Mouse (Mus musculus) G1E (cell line): ENCODE results near the gene Apbb1ip. TPM values are rescaled to one million over a fixed set of nuclear protein-coding genes. Genes with fewer than 3 reads are reported as not detected.

ENCODE experiments used
- ATAC-seq: 2 replicates; pipeline ENCODE4 v1.8.0; 2016; ENCODE audit warnings: mild to moderate bottlenecking; ENCODE audit not compliant: insufficient number of reproducible peaks, poor library complexity, low FRiP score, severe bottlenecking; ENCODE audit errors: extremely low read depth
- DNase-seq: peaks from one replicate; pipeline ENCODE4 v3.0.0; 2012; ENCODE audit warnings: low spot score
- H3K27me3 ChIP-seq: 2 replicates; pipeline ENCODE4 v1.6.1; 2012; ENCODE audit warnings: mild to moderate bottlenecking, low read length, inconsistent platforms; ENCODE audit not compliant: insufficient read depth
- H3K36me3 ChIP-seq: replicated peaks from 2 replicates; pipeline ENCODE3; 2012; ENCODE audit warnings: mild to moderate bottlenecking, inconsistent platforms
- H3K4me1 ChIP-seq: 2 replicates; pipeline ENCODE4 v1.6.1; 2012; ENCODE audit warnings: low read depth, low read length, inconsistent platforms, mixed read lengths; ENCODE audit not compliant: insufficient read depth
- H3K4me3 ChIP-seq: 2 replicates; pipeline ENCODE4 v1.5.1; 2012; ENCODE audit warnings: low read depth, mild to moderate bottlenecking, inconsistent platforms, low read length, moderate library complexity, mixed read lengths
- H3K9me3 ChIP-seq: replicated peaks from 2 replicates; pipeline ENCODE4 v1.6.1; 2012; ENCODE audit warnings: inconsistent platforms
- CTCF ChIP-seq: IDR thresholded peaks from 2 replicates; pipeline ENCODE4 v1.5.1; 2012; ENCODE audit warnings: low read depth, low read length, inconsistent platforms, mixed read lengths
- GATA1 ChIP-seq: IDR thresholded peaks from 2 replicates; pipeline ENCODE4 v1.6.1; 2012; ENCODE audit warnings: borderline replicate concordance, low read length, inconsistent platforms, mixed read lengths
- GATA2 ChIP-seq: IDR thresholded peaks from 2 replicates; pipeline ENCODE4 v1.6.1; 2012; ENCODE audit warnings: low read depth, low read length, inconsistent platforms, borderline replicate concordance
- POLR2AphosphoS5 ChIP-seq: IDR thresholded peaks from 2 replicates; pipeline ENCODE4 v1.6.1; 2012; ENCODE audit warnings: low read depth, low read length, inconsistent platforms; ENCODE audit not compliant: insufficient replicate concordance
- TAL1 ChIP-seq: conservative IDR thresholded peaks from 2 replicates; pipeline ENCODE4 v1.6.1; 2012; ENCODE audit warnings: low read depth, low read length, inconsistent platforms, mixed read lengths
- polyA plus RNA-seq: library from polyadenylated mRNA; stranded (reverse); fragments of >175 nt; gene quantifications from 2 replicates; pipeline ENCODE4 v1.2.3, GENCODE M21; 2012
- total RNA-seq, 2 experiments: library from RNA; stranded (forward) in 1 of 2; stranded (reverse) in 1 of 2; fragments of 200-1000 nt in 1 of 2; fragments of >200 nt in 1 of 2; fragmentation: Nextera tagmentation in 1 of 2; gene quantifications; 2 replicates each; pipeline ENCODE4 v1.2.3; 2014 to 2017

Gene Apbb1ip
- total and polyA plus RNA-seq, 3 experiments, result 13.6 to 87.0 (median 78.2) TPM

DNA sequence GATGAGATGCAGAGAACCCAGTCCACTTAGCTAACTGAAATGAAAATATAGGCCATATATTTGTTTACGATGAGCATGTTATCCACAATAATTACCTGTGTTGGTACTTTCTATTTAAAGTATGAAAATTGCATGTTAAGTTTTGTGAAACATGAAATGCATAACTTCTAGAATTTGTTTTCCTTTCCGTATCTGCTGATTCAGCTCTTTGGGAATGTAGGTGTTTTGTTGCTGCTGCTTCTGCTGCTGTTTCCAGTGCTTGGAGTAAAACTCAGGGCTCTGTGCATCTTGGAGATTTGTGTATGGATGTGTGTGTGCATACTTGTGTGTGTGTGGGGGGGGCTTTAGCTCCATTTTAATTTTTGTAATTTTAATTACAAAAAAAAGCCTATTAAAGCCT is 14.8 kb downstream of the Apbb1ip start:
- no peak for ATAC-seq
- H3K4me3 ChIP-seq, result no peak overlapping the region
- peaks cover 67% of the 10 kb centered on the region for H3K36me3 ChIP-seq
- H3K4me1 ChIP-seq, result peaks cover 43% of the 10 kb centered on the region
- TF ChIP-seq TAL1, result no peak
- no peak for TF ChIP-seq CTCF
- TF ChIP-seq GATA1, result no peak
- no peak for TF ChIP-seq GATA2
- no peak for TF ChIP-seq POLR2AphosphoS5
- H3K9me3 ChIP-seq, result no peaks in the 10 kb centered on the region
- no peaks in the 10 kb centered on the region for H3K27me3 ChIP-seq
- no peak for DNase-seq

DNA sequence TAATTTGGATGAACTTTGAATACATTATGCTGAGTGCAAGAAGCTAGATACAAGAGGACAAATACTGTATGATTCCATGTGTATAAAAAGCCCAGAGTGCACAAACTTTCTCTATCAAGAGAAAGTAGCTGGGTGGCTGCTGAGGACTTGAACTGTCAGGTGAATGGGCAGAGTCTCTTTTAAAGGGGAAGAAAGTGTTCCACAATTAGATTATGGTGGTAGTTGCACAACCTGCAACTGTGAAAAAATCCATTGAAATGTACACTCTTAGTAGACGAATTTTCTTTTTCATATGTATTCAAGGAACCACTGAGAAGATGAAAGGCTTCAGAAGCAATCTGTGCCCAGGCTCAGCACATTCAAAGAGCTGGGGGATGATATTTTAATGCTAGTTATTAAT is 15.7 kb downstream of the Apbb1ip start:
- DNase-seq, result no peak
- TF ChIP-seq TAL1 (no peak), GATA1 (no peak), GATA2 (no peak), POLR2AphosphoS5 (no peak), CTCF (no peak)
- no peak for ATAC-seq
- Histone ChIP-seq H3K9me3 (no peaks in the 10 kb centered on the region), H3K27me3 (no peaks in the 10 kb centered on the region), H3K4me3 (no peak overlapping the region), H3K4me1 (peaks cover 34% of the 10 kb centered on the region), H3K36me3 (peaks cover 63% of the 10 kb centered on the region)

DNA sequence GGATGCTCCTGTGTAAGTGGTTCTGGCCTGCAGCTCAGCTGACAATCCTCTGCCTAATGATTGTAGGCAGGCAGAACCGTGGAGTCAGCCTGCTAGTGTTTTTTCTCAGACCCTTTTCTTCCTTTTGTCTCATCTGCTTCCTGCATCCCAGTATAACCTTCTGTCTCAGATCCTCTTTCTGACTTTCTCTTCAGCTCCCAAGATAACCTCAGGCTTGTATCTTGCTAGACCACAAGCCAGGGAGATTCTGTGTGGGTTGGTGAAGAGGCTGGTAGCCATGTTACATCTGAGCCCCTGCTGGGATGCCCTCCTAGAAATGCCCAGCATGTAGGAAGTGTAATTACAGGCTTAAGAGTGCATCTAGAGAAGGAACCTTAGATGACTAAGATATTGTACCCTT is 16.5 kb downstream of the Apbb1ip start:
- Histone ChIP-seq H3K36me3 (peaks cover 65% of the 10 kb centered on the region), H3K27me3 (no peaks in the 10 kb centered on the region), H3K9me3 (peaks cover 6% of the 10 kb centered on the region), H3K4me1 (peaks cover 30% of the 10 kb centered on the region), H3K4me3 (no peak overlapping the region)
- ATAC-seq (no peak), DNase-seq (no peak)
- TF ChIP-seq GATA1, result no peak
- TF ChIP-seq GATA2, result no peak
- no peak for TF ChIP-seq CTCF
- no peak for TF ChIP-seq POLR2AphosphoS5
- TF ChIP-seq TAL1, result no peak

DNA sequence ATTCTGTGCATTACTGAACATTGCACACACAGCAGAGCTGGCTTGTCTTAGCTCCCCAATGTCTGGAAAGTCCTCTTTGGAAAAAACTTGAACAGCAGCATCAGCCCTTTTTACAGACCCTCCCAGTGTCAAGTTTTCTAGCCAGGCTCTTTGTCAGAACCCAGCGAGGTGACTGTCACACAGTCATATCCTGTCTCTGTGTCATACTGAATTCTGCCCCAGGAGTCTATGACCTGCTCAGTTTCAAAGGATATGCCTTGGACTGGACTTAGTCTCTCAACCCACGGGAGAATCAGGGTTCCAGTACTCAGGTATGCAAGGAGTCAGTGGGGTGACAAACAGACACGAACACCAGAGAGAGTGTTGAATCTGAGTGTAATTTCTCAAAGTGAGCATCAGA is 21.2 kb downstream of the Apbb1ip start:
- peaks cover 8% of the 10 kb centered on the region for H3K9me3 ChIP-seq
- no peak for DNase-seq
- no peak for ATAC-seq
- no peak for TF ChIP-seq GATA2
- TF ChIP-seq CTCF, result no peak
- TF ChIP-seq TAL1, result no peak
- H3K4me1 ChIP-seq, result peaks cover 13% of the 10 kb centered on the region; the same call in 1 of the 2 replicates
- no peak overlapping the region for H3K4me3 ChIP-seq
- H3K27me3 ChIP-seq, result no peaks in the 10 kb centered on the region
- H3K36me3 ChIP-seq, result peaks cover 74% of the 10 kb centered on the region

DNA sequence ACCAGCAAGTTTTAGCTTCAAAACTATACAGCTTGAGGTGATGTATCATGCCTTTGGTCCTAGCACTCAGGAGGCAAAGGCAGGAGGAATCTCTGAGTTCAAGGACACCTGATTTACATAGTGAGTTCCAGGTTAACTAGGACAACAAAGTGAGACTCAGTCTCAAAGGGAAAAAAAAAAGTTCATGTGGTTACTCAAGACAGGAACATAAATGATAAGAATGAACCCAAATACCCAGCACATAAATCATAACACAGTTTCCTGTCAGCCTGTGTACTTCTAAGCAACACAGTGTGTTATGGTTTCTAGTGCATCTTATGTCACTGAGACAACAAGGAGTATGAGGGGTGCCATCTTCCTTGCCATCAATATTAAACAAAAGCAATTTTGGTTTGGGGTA is 22.6 kb downstream of the Apbb1ip start:
- Histone ChIP-seq H3K36me3 (peaks cover 83% of the 10 kb centered on the region), H3K4me3 (no peak overlapping the region), H3K27me3 (no peaks in the 10 kb centered on the region), H3K9me3 (peaks cover 8% of the 10 kb centered on the region), H3K4me1 (peaks cover 10% of the 10 kb centered on the region; the same call in 1 of the 2 replicates)
- ATAC-seq, result no peak
- no peak for TF ChIP-seq CTCF
- TF ChIP-seq GATA1, result no peak
- no peak for TF ChIP-seq TAL1
- TF ChIP-seq GATA2, result no peak
- no peak for TF ChIP-seq POLR2AphosphoS5
- no peak for DNase-seq

DNA sequence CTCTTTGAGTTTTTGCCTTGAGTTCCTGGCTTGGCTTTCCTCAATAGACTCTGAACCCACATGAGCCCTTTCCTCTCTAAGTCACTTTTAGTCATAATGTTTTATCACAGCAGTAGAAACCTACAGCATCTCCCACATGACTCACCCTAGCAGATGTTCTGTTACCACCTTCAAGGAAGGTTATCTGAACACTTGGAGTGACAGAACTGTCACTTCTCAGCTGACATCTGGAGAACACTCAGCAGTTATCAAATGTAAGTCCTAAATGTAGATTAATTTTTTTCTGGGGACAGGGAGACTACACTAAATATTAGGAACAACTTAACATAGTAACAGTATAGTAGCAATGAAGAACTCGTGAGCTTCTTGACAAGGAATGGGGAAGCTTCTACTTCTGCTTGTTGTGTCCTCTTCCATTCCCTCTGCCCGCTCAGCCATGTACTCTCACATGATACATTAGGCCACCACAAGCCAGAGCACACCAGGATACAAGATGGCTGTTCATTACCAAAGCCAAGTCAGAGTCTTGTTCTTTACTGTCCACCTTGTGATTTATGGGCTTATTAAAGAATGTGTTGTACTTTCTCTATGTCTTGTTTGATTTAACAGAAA is 25.6 kb downstream of the Apbb1ip start:
- ATAC-seq, result peak; percentile 65
- Histone ChIP-seq H3K27me3 (no peaks in the 10 kb centered on the region), H3K4me3 (no peak overlapping the region), H3K4me1 (peaks cover 25% of the 10 kb centered on the region), H3K36me3 (peaks cover 88% of the 10 kb centered on the region), H3K9me3 (peaks cover 8% of the 10 kb centered on the region)
- TF ChIP-seq GATA2 (no peak), TAL1 (no peak), POLR2AphosphoS5 (no peak), CTCF (no peak), GATA1 (no peak)
- DNase-seq, result no peak

DNA sequence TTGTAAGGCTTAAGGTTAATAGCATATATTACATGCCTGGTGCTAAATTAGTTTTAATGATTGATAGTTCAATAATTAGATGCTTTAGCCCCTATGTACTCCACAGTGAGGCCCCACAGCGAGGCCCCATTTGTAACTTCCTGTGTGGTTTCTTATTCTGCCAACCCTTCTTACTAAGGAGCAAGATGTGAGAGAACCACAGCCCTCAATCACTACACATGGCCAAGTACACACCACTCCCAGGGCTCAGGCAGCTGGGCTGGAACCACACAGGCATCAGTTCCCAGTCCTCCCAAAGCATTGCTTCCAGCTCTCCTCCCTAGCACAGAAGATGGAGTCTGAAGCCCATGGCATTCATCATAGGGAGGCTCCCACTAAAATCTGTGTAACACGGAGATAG is 31.7 kb downstream of the Apbb1ip start:
- Histone ChIP-seq H3K27me3 (no peaks in the 10 kb centered on the region), H3K4me1 (peaks cover 55% of the 10 kb centered on the region), H3K36me3 (peaks cover 81% of the 10 kb centered on the region), H3K9me3 (no peaks in the 10 kb centered on the region), H3K4me3 (no peak overlapping the region)
- ATAC-seq, result peak; percentile 46; the same call in 1 of the 2 replicates
- TF ChIP-seq GATA2 (no peak), GATA1 (no peak), POLR2AphosphoS5 (no peak), CTCF (no peak), TAL1 (no peak)
- no peak for DNase-seq
